Mouse (Mus musculus): ENCODE measurements around the gene Usp8. TPM values are rescaled to one million over a fixed set of nuclear protein-coding genes. Genes with fewer than 3 reads are reported as not detected.

The Usp8 gene
- 30.2 and 31.2 TPM in 2 replicates for polyA plus RNA-seq (2012; rRNA removed)

DNA sequence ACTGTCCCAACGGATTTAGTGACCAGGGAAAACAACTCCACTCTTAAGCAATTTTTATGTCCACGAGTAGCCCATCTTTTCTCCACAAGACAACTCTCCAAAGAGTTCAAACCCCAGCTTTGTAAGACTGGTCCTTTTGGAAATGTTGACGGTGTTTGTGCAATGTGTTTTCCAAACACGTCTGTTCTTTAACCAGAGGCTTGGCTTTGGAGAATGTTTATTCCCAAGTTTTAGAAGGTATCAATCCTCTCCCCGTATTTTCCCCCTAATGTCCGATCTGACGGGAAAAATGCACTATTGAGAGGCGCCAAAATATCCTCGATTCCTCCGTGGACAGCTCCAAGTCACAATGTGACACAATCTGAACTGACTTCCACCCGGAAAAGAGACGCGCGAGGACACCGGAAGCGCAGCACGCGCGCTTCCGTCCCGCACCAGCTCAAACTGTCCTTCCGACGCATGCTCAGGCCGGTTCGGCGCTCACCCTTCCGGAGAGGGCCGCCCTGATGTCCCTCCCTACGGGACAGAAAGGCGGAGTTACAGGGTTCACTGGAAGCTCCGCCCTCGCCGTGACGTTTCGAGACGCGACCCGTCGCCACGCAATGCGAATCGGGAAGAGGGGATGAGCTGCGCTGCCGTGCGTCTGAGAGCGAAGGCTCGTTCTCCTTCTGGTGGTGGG is at the start of gene Usp8:
TSS of gene Usp8 (plus strand) at position 570 of the 679 bp plus-strand sequence.
- DNase-seq = peak; percentile 98
- Histone ChIP-seq H3K4me1 (ENCODE audit: control insufficient read depth, insufficient read depth, low read length) (peaks cover 10% of the 10 kb centered on the region; the same call in 1 of the 2 replicates), H3K36me3 (ENCODE audit: control insufficient read depth, insufficient read depth, low read length) (no peaks in the 10 kb centered on the region), H3K27me3 (replicated peaks; ENCODE audit: control insufficient read depth, insufficient read depth, low read length) (no peaks in the 10 kb centered on the region), H3K4me3 (ENCODE audit: insufficient read depth, low read depth, low read length) (peak within 1 kb of the TSS; percentile 54), H3K27ac (ENCODE audit: insufficient read depth, low read depth, low read length) (peak within 1 kb of the TSS; percentile 67)
- TF ChIP-seq POLR2A (IDR thresholded peaks at IDR 0.05; ENCODE audit: low read depth, low read length) (peak; percentile 89), CTCF (conservative IDR thresholded peaks at IDR 0.05; ENCODE audit: insufficient read depth, insufficient read length, low read depth, low read length) (no peak)
- 2% methylated on average over 47 of the region's 47 CpGs for WGBS

DNA sequence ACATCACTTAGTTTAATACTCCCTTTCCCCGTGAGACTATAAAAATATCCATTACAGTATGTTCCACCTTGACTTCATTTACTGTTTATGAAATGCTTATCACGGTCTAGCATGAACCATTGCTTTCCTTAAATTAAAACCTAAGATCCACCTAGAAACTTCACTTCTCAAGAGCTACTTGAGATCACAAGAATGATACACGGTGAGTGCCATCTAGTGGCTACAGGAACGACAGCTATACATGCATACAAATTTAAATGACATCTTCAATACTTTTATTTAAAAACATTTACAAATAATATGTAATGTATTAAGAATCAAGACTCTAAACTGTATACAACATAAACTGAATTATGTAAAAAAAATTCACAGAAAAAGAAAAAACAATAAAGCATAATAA is 43.6 kb upstream of the Usp8 start:
- Histone ChIP-seq H3K36me3 (ENCODE audit: control insufficient read depth, insufficient read depth, low read length) (no peaks in the 10 kb centered on the region), H3K4me3 (ENCODE audit: insufficient read depth, low read depth, low read length) (no peak overlapping the region), H3K27me3 (replicated peaks; ENCODE audit: control insufficient read depth, insufficient read depth, low read length) (no peaks in the 10 kb centered on the region), H3K27ac (ENCODE audit: insufficient read depth, low read depth, low read length) (no peak overlapping the region), H3K4me1 (ENCODE audit: control insufficient read depth, insufficient read depth, low read length) (peaks cover under 1% of the 10 kb centered on the region; the same call in 1 of the 2 replicates)
- 0 out of 2 replicates have a peak, but pooled peaks have one; percentile 14 for TF ChIP-seq CTCF (conservative IDR thresholded peaks at IDR 0.05; ENCODE audit: insufficient read depth, insufficient read length, low read depth, low read length)
- TF ChIP-seq POLR2A (IDR thresholded peaks at IDR 0.05; ENCODE audit: low read depth, low read length) = no peak
- 25% methylated on average over 4 of the region's 4 CpGs for WGBS
- peak; percentile 66 for DNase-seq

DNA sequence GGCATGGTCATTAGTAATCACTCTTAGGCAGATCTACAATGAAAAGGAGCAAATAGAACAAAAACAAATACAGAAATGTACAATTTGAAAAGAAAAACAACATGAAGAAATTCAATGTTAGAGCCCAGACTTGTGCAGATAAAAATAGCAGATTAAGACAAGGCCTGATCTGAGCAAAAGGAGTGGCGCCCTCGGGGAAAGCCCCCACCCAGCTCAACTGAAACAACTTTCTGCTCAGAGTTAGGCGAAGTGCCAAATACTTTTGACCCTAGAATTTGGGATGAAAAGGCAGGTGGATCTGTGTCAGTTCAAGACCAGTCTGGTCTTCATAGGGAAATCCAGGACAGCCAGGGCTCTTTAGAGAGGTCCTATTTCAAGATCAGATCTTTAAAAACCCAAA is 41.1 kb upstream of the Usp8 start:
- Histone ChIP-seq H3K27me3 (replicated peaks; ENCODE audit: control insufficient read depth, insufficient read depth, low read length) (no peaks in the 10 kb centered on the region), H3K4me3 (ENCODE audit: insufficient read depth, low read depth, low read length) (no peak overlapping the region), H3K27ac (ENCODE audit: insufficient read depth, low read depth, low read length) (no peak overlapping the region), H3K36me3 (ENCODE audit: control insufficient read depth, insufficient read depth, low read length) (no peaks in the 10 kb centered on the region), H3K4me1 (ENCODE audit: control insufficient read depth, insufficient read depth, low read length) (peaks cover 5% of the 10 kb centered on the region; the same call in 1 of the 2 replicates)
- no peak for TF ChIP-seq CTCF (conservative IDR thresholded peaks at IDR 0.05; ENCODE audit: insufficient read depth, insufficient read length, low read depth, low read length)
- no peak for TF ChIP-seq POLR2A (IDR thresholded peaks at IDR 0.05; ENCODE audit: low read depth, low read length)
- DNase-seq = no peak
- WGBS = 92% methylated on average over 3 of the region's 3 CpGs

DNA sequence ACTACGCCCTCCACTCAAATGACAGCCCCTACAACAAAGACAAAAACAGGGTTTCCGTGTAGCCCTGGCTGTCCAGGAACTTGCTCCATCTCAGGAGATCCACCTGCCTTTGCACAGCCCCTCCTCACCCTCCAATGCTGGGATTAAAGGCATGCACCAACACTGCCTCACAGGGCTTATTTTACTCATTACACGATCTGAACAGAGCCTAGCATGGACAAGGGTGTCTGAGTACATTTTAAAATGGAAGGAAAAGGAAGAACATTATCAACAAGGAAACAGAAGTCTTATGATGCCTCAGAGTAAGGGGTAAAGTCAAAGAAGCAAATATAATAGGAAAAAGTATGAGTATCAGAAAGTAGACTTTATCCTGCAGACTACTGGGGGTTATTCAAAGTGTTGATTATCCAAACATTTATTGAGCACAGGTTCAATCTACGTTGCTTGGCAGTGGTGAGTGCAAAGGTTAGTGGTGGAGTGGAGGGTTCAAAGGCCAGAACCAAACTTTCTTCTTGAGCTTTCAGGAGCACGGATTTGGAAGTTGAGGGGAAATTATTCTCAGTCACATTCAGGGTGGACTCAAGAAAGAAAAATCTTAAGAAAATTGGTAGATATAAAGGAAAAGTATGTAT is 38.4 kb upstream of the Usp8 start:
- Histone ChIP-seq H3K4me1 (ENCODE audit: control insufficient read depth, insufficient read depth, low read length) (peaks cover 12% of the 10 kb centered on the region), H3K36me3 (ENCODE audit: control insufficient read depth, insufficient read depth, low read length) (no peaks in the 10 kb centered on the region), H3K4me3 (ENCODE audit: insufficient read depth, low read depth, low read length) (no peak overlapping the region), H3K27ac (ENCODE audit: insufficient read depth, low read depth, low read length) (peak overlapping the region; percentile 97), H3K27me3 (replicated peaks; ENCODE audit: control insufficient read depth, insufficient read depth, low read length) (no peaks in the 10 kb centered on the region)
- 67% methylated on average over 5 of the region's 5 CpGs for WGBS
- no peak for TF ChIP-seq POLR2A (IDR thresholded peaks at IDR 0.05; ENCODE audit: low read depth, low read length)
- 0 out of 2 replicates have a peak, but pooled peaks have one; percentile 0 for TF ChIP-seq CTCF (conservative IDR thresholded peaks at IDR 0.05; ENCODE audit: insufficient read depth, insufficient read length, low read depth, low read length)
- peak; percentile 86 for DNase-seq

DNA sequence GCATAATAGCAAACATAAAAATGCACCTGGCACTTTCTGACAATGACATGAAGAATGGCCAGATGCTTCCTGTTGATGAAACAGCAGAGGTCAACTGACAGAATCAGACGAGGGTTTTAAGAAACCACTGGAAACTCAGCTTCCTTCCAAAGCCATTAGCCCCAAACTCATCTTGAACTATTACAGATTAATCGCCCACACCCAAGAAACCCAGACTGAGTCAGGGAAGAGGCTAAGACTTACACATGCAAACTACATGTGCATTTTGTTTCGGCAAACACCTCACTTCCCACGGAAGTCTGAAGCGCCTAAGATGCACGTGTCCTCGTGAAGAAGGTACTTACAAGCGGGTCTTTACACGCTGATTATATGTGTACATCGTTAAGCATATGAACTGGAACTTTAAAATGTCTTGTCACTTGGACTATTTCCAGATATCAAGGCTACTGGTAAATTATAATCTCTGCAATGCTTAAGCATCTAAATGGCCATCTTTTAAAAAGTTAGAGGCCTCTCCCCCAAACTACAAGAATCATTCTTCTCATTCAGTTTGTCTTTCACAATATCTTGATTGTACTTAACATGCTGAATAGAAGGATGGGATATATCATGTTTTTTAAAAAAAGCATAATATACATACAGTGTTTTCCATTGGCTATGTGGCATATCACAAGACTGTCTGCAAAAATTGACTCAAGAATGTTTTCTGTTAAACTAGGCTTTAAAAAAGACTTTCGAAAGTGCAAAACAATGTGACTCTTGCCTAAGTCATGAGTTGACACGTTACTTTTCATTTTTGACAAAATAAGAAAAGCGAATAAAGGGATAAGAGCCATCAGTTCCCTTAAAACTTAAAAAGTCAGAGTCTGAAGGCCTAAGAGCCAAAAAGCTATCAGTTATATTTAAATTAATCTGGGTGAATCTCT is 33.5 kb upstream of the Usp8 start:
- peak overlapping the region; percentile 86 for H3K4me3 ChIP-seq (ENCODE audit: insufficient read depth, low read depth, low read length)
- peak overlapping the region; percentile 86; the same call in 1 of the 2 replicates for H3K27ac ChIP-seq (ENCODE audit: insufficient read depth, low read depth, low read length)
- peak; percentile 34 for DNase-seq
- 29% methylated on average over 13 of the region's 13 CpGs for WGBS
- H3K36me3 ChIP-seq (ENCODE audit: control insufficient read depth, insufficient read depth, low read length) = no peaks in the 10 kb centered on the region
- no peaks in the 10 kb centered on the region for H3K27me3 ChIP-seq (replicated peaks; ENCODE audit: control insufficient read depth, insufficient read depth, low read length)
- no peak for TF ChIP-seq CTCF (conservative IDR thresholded peaks at IDR 0.05; ENCODE audit: insufficient read depth, insufficient read length, low read depth, low read length)
- no peak for TF ChIP-seq POLR2A (IDR thresholded peaks at IDR 0.05; ENCODE audit: low read depth, low read length)
- H3K4me1 ChIP-seq (ENCODE audit: control insufficient read depth, insufficient read depth, low read length) = peaks cover 18% of the 10 kb centered on the region

DNA sequence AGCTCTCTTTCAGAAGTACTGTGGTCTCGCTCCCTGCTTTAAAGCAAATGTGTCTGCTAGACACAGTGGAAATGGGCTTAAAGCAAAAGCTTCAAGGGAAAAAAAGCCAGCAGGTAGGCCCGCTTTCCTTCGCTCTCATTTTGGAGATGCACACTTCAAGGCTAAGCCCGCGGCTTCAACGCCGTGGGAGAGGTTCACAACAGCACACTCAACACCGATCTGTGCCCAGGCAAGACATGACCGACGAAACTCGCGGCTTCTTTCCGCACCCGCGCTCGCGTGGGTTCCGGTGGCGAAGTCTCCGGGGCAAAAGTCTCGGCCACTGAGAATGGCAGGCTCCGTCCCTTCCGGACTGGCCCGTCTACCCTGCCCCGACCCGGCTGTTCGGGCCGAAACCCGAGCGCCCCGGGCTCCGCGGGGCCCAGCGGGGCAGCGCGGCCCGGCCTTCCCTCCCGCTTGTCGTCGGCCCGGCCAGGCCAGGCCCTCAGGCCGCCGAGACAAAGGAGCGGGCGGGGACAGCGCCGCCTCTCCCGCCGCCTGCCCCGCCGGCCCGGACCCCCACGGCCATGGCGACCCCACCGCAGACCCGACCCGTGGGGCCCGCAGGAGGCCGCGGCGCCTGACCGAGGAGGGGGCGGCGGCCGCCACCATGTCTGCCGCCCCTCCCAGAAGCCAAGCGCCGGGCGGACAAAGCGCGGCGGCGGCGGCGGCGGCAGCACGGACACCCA is 32.5 kb upstream of the Usp8 start:
- TF ChIP-seq CTCF (conservative IDR thresholded peaks at IDR 0.05; ENCODE audit: insufficient read depth, insufficient read length, low read depth, low read length) (no peak), POLR2A (IDR thresholded peaks at IDR 0.05; ENCODE audit: low read depth, low read length) (no peak)
- Histone ChIP-seq H3K27ac (ENCODE audit: insufficient read depth, low read depth, low read length) (peak overlapping the region; percentile 94), H3K27me3 (replicated peaks; ENCODE audit: control insufficient read depth, insufficient read depth, low read length) (no peaks in the 10 kb centered on the region), H3K4me3 (ENCODE audit: insufficient read depth, low read depth, low read length) (peak overlapping the region; percentile 86), H3K36me3 (ENCODE audit: control insufficient read depth, insufficient read depth, low read length) (no peaks in the 10 kb centered on the region), H3K4me1 (ENCODE audit: control insufficient read depth, insufficient read depth, low read length) (peaks cover 17% of the 10 kb centered on the region)
- DNase-seq = peak; percentile 66
- WGBS = under 1% methylated on average over 75 of the region's 77 CpGs

Data from kidney, adult 2 months (tissue).